9 mouse cellular contexts compared by ENCODE assay signal in the genomic region with DNA sequence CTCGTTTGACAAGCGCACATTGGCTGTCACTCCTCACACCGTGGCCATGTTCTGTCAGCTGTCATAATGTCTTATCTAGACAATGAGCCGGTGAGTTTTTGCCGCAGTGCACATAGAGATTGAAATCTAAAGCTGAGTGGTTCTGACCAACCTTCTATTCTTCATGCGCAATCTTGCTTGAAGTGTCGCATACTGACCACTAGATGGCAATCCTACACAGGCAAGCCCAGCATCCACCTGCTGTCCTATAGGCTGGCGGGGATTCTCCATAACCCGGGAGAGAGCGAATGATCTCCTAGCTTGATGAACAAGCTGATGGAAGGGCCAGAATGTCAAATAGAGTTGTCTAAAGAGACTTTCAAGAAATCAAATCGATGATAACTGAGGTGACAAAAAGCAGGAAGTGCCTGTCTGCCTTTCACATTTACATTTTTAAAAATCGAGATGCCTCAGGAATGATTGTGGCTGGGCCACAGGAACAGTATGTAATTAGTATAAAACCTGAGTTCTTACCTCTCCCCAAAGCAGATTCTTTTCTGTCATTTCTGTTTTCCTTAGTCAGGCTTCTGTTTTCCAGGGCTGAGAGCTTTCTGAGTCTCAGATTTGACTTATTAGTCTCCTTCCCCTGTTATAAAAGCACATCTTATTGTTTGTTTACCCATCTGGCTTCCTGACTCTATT.
DNase-seq lines count a peak whose midpoint lies in the region; ATAC-seq and TF ChIP-seq lines count a peak whose summit lies in the region.
"Had no signal": no experiment of that assay in that cellular context is flagged by ENCODE, and none has a peak within 500 bp of the region (broad histone marks: within the 10 kb centered on the region; RNA-seq: fewer than 3 reads in every experiment).

No protein-coding gene starts in this region.

- peak; percentile 93 for ATAC-seq in hindbrain, embryonic 14.5 days (ENCODE audit: low FRiP score)
- peak; percentile 71 for ATAC-seq in megakaryocyte, adult 5-6 weeks (ENCODE audit: poor library complexity, severe bottlenecking)

- intact Hi-C loops in gastrocnemius, adult 2 months (cut with DNase I) = no loop called here

- peak; percentile 23 for DNase-seq in gastrocnemius, adult 2 months
- no peak for DNase-seq in gastrocnemius, adult 8-10 months (ENCODE audit: low spot score in 2 of 2)
- peak; percentile 52 for DNase-seq in adrenal gland, postnatal 14 days
- DNase-seq in embryonic facial prominence, embryonic 10.5 days (ENCODE audit: low spot score) = peak; percentile 60
- DNase-seq in hindbrain, embryonic 14.5 days (ENCODE audit: low spot score) = peak; percentile 89
- peak; percentile 74 for DNase-seq in layer of hippocampus, adult 9-11 months
- peak; percentile 54 for DNase-seq in right cerebral cortex, postnatal 14 days

- H3K4me3 ChIP-seq in gastrocnemius, adult 2 months = no peak overlapping the region
- H3K4me3 ChIP-seq in embryonic facial prominence, embryonic 10.5 days = no peak overlapping the region
- H3K4me3 ChIP-seq in hindbrain, embryonic 14.5 days (replicated peaks; ENCODE audit: low read length) = no peak overlapping the region
- H3K4me3 ChIP-seq: lung, embryonic 15.5 days had no signal

- no peaks in the 10 kb centered on the region for H3K4me1 ChIP-seq in embryonic facial prominence, embryonic 10.5 days
- H3K4me1 ChIP-seq in hindbrain, embryonic 14.5 days (replicated peaks; ENCODE audit: control insufficient read depth, insufficient read depth, low read length) = 0 out of 2 replicates have a peak, but pooled peaks cover 5% of the 10 kb centered on the region
- H3K4me1 ChIP-seq: lung, embryonic 15.5 days had no signal

- no peak overlapping the region for H3K4me2 ChIP-seq in hindbrain, embryonic 14.5 days (replicated peaks)
- H3K4me2 ChIP-seq: lung, embryonic 15.5 days had no signal

- WGBS in embryonic facial prominence, embryonic 10.5 days = 31% methylated on average over 12 of the region's 12 CpGs
- 21% methylated on average over 12 of the region's 12 CpGs for WGBS in hindbrain, embryonic 14.5 days

- no peaks in the 10 kb centered on the region for H3K36me3 ChIP-seq in embryonic facial prominence, embryonic 10.5 days (replicated peaks)
- H3K36me3 ChIP-seq in hindbrain, embryonic 14.5 days (replicated peaks; ENCODE audit: control insufficient read depth, insufficient read depth) = no peaks in the 10 kb centered on the region
- H3K36me3 ChIP-seq: lung, embryonic 15.5 days had no signal

- TF ChIP-seq CTCF in gastrocnemius, adult 2 months (IDR thresholded peaks at IDR 0.05) = peak; percentile 77

- H3K9me3 ChIP-seq in embryonic facial prominence, embryonic 10.5 days = no peaks in the 10 kb centered on the region
- H3K9me3 ChIP-seq in hindbrain, embryonic 14.5 days (ENCODE audit: control insufficient read depth, low read length) = no peaks in the 10 kb centered on the region
- H3K9me3 ChIP-seq: lung, embryonic 15.5 days had no signal

- no peak overlapping the region for H3K9ac ChIP-seq in hindbrain, embryonic 14.5 days
- H3K9ac ChIP-seq: lung, embryonic 15.5 days had no signal

- H3K27me3 ChIP-seq in embryonic facial prominence, embryonic 10.5 days (replicated peaks; ENCODE audit: low read depth, poor library complexity, severe bottlenecking) = no peaks in the 10 kb centered on the region
- H3K27me3 ChIP-seq in hindbrain, embryonic 14.5 days (ENCODE audit: control insufficient read depth, insufficient read depth, low read length) = no peaks in the 10 kb centered on the region
- H3K27me3 ChIP-seq: lung, embryonic 15.5 days had no signal

- H3K27ac ChIP-seq in gastrocnemius, adult 2 months = no peak overlapping the region
- H3K27ac ChIP-seq in embryonic facial prominence, embryonic 10.5 days (replicated peaks) = no peak overlapping the region
- no peak overlapping the region; the same call in 1 of the 2 replicates for H3K27ac ChIP-seq in hindbrain, embryonic 14.5 days
- H3K27ac ChIP-seq: lung, embryonic 15.5 days had no signal

Comparison
In these comparisons a context has a peak if more than half of its experiments do, and no peak if none do; other contexts are left out.
1. DNase-seq: peak in gastrocnemius, adult 2 months (single experiment), adrenal gland, postnatal 14 days (single experiment), embryonic facial prominence, embryonic 10.5 days (single experiment), hindbrain, embryonic 14.5 days (single experiment), layer of hippocampus, adult 9-11 months (single experiment) and right cerebral cortex, postnatal 14 days (single experiment); none in gastrocnemius, adult 8-10 months (0 of 2).